Mouse (Mus musculus) thymus, postnatal 25 days (tissue): ENCODE measurements around the gene Prmt6.

Experiments used
- DNase-seq: peaks from one replicate; pipeline ENCODE4 v3.0.0; 2022

The Prmt6 gene

GRCm38 (mm10) chr3:110250839-110251700 lies at the start of gene Prmt6:
TSS of gene Prmt6 (minus strand) at chr3:110250998.
- DNase-seq: peak; percentile 91

GRCm38 (mm10) chr3:110290485-110291045 lies 39.8 kb upstream of the Prmt6 start:
- DNase-seq: no peak

- no peak for DNase-seq
Observed at GRCm38 (mm10) chr3:110282651-110283050, 31.9 kb upstream of the Prmt6 start.

GRCm38 (mm10) chr3:110267790-110268189 lies 17.0 kb upstream of the Prmt6 start:
- DNase-seq: no peak

- DNase-seq: no peak
Observed at GRCm38 (mm10) chr3:110253105-110253504, 2.3 kb upstream of the Prmt6 start.

GRCm38 (mm10) chr3:110249891-110250838 lies 633 bp downstream of the Prmt6 start:
- DNase-seq: peak; percentile 55

- no peak for DNase-seq
Observed at GRCm38 (mm10) chr3:110236819-110237463, 13.9 kb downstream of the Prmt6 start.
